Mouse (Mus musculus) ovary, postnatal 10 days (tissue): ENCODE measurements around the gene 3110040M04Rik.

Experiments
- DNase-seq: peaks from one replicate; pipeline ENCODE4 v3.0.0; 2022; ENCODE audit warnings: low spot score

3110040M04Rik gene

GRCm38 (mm10) chr1:151236141-151236930 is 32.4 kb downstream of the 3110040M04Rik start:
- DNase-seq = no peak

GRCm38 (mm10) chr1:151237780-151238179 is 33.9 kb downstream of the 3110040M04Rik start:
- no peak for DNase-seq

- DNase-seq = no peak
Observed at GRCm38 (mm10) chr1:151243332-151243731, 39.4 kb downstream of the 3110040M04Rik start.

- no peak for DNase-seq
Observed at GRCm38 (mm10) chr1:151244013-151244412, 40.1 kb downstream of the 3110040M04Rik start.

GRCm38 (mm10) chr1:151244761-151245160 is 40.8 kb downstream of the 3110040M04Rik start:
- no peak for DNase-seq

- no peak for DNase-seq
Observed at GRCm38 (mm10) chr1:151245165-151245564, 41.2 kb downstream of the 3110040M04Rik start.

- no peak for DNase-seq
Observed at GRCm38 (mm10) chr1:151245846-151246245, 41.9 kb downstream of the 3110040M04Rik start.

- DNase-seq = no peak
Observed at GRCm38 (mm10) chr1:151250109-151250508, 46.2 kb downstream of the 3110040M04Rik start.

- DNase-seq = no peak
Observed at GRCm38 (mm10) chr1:151250529-151251193, 46.7 kb downstream of the 3110040M04Rik start.

GRCm38 (mm10) chr1:151251194-151252010 is 47.5 kb downstream of the 3110040M04Rik start:
- no peak for DNase-seq
